Mouse (Mus musculus) lung, embryonic 15.5 days (tissue): ENCODE results near the gene Ndufa4l2. TPM values are rescaled to one million over a fixed set of nuclear protein-coding genes. Genes with fewer than 3 reads are reported as not detected.
A peak's percentile ranks its signal among the peaks of the same experiment; 100 is the strongest.

Experiments used
- ATAC-seq: fragments of 200-750 bp; cut with Nextera tagmentation; 2 replicates; pipeline ENCODE4 v1.8.0; 2017; ENCODE audit warnings: moderate number of reproducible peaks, borderline replicate concordance; ENCODE audit not compliant: low FRiP score, low TSS enrichment; ENCODE audit errors: extremely low read depth
- H3K27ac ChIP-seq: fragments of 300-500 bp; sonication (generic); 2 replicates; pipeline ENCODE4 v1.5.1; 2015; ENCODE audit warnings: moderate library complexity, mild to moderate bottlenecking, inconsistent platforms
- H3K27me3 ChIP-seq: fragments of 300-500 bp; sonication (generic); 2 replicates; pipeline ENCODE4 v1.6.1; 2015; ENCODE audit warnings: inconsistent platforms
- H3K36me3 ChIP-seq: fragments of 300-500 bp; sonication (generic); 2 replicates; pipeline ENCODE4 v1.6.1; 2015; ENCODE audit warnings: inconsistent platforms
- H3K4me1 ChIP-seq: fragments of 300-500 bp; sonication (generic); 2 replicates; pipeline ENCODE4 v1.6.1; 2015; ENCODE audit warnings: inconsistent platforms
- H3K4me2 ChIP-seq: fragments of 300-500 bp; sonication (generic); 2 replicates; pipeline ENCODE4 v1.6.1; 2015; ENCODE audit warnings: inconsistent platforms, mild to moderate bottlenecking, moderate library complexity
- H3K4me3 ChIP-seq: fragments of 300-500 bp; sonication (generic); 2 replicates; pipeline ENCODE4 v1.5.1; 2015; ENCODE audit warnings: mild to moderate bottlenecking, inconsistent platforms
- H3K9ac ChIP-seq: fragments of 300-500 bp; sonication (generic); 2 replicates; pipeline ENCODE4 v1.6.1; 2015; ENCODE audit warnings: inconsistent platforms
- H3K9me3 ChIP-seq: fragments of 300-500 bp; sonication (generic); 2 replicates; pipeline ENCODE4 v1.6.1; 2016; ENCODE audit warnings: inconsistent platforms
- WGBS: fragments of 180-500 bp; shearing (Covaris S2); methylation state at CpG from one replicate; pipeline ENCODE4 v1.1.7; 2015; 5-methylcytosine and 5-hydroxymethylcytosine counted together
- polyA plus RNA-seq: library from polyadenylated mRNA; unstranded; fragments of >200 nt; fragmentation: Nextera tagmentation; extraction: Ambion mirVana; gene quantifications from 2 replicates; pipeline ENCODE4 v1.2.1, GENCODE M21; 2015

Gene Ndufa4l2
- polyA plus RNA-seq, 1 experiment from 2014 or later, result 100 TPM

DNA sequence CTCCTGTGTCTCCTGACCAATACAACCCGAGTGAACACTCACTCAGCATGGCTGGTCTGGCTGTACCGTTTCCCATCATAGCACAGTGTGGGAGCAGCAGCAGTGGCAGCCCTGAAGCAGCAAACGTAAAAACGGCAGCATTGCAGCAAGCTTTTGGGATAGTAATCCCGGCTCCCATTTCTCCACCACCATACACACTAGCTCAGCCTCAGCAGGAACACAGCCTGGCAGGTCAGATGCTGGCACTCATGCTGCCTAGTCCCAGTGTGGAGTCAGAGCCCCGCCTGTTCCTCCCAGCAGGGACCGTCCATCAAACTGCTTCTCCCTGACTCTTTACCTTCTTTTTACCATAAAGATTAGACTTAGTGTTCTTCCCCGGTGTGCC lies 23.6 kb upstream of the Ndufa4l2 start:
- H3K4me1 ChIP-seq, result no peaks in the 10 kb centered on the region
- H3K4me2 ChIP-seq, result no peak overlapping the region
- no peak overlapping the region for H3K27ac ChIP-seq
- no peak for ATAC-seq
- no peaks in the 10 kb centered on the region for H3K9me3 ChIP-seq
- WGBS, result 78% methylated on average over 8 of the region's 8 CpGs
- no peak overlapping the region for H3K9ac ChIP-seq
- H3K36me3 ChIP-seq, result peaks cover 64% of the 10 kb centered on the region
- no peak overlapping the region for H3K4me3 ChIP-seq
- H3K27me3 ChIP-seq, result no peaks in the 10 kb centered on the region

DNA sequence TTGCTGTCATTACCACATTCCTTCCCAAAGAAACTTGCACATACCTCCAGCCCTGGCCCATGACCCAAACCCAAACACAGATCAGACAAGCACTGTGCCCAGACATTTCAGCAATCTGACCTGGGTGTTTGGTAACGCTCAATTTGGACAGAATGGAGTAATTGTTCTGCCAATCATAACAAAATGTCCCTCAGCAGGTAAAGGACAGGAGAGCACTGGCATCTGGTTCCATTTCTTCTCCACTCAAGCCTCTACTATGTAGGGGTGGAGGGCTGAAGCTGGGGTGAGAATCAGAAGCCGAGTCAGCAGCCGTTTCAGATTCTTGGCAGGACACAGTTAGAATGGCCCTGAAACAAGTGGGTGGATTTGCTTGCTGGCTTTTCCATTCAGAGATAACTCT lies 22.6 kb upstream of the Ndufa4l2 start:
- WGBS, result 73% methylated on average over 3 of the region's 3 CpGs
- ATAC-seq, result no peak
- no peaks in the 10 kb centered on the region for H3K9me3 ChIP-seq
- no peaks in the 10 kb centered on the region for H3K4me1 ChIP-seq
- H3K27ac ChIP-seq, result no peak overlapping the region
- H3K9ac ChIP-seq, result no peak overlapping the region
- H3K27me3 ChIP-seq, result no peaks in the 10 kb centered on the region
- no peak overlapping the region for H3K4me2 ChIP-seq
- peaks cover 66% of the 10 kb centered on the region for H3K36me3 ChIP-seq
- no peak overlapping the region for H3K4me3 ChIP-seq

GRCm38 (mm10) chr10:127496156-127496555 lies 18.6 kb upstream of the Ndufa4l2 start:
- Histone ChIP-seq H3K9me3 (no peaks in the 10 kb centered on the region), H3K9ac (no peak overlapping the region), H3K27ac (no peak overlapping the region), H3K27me3 (no peaks in the 10 kb centered on the region), H3K4me2 (no peak overlapping the region), H3K4me1 (no peaks in the 10 kb centered on the region), H3K4me3 (no peak overlapping the region), H3K36me3 (peaks cover 78% of the 10 kb centered on the region)
- 93% methylated on average over 3 of the region's 3 CpGs for WGBS
- no peak for ATAC-seq

DNA sequence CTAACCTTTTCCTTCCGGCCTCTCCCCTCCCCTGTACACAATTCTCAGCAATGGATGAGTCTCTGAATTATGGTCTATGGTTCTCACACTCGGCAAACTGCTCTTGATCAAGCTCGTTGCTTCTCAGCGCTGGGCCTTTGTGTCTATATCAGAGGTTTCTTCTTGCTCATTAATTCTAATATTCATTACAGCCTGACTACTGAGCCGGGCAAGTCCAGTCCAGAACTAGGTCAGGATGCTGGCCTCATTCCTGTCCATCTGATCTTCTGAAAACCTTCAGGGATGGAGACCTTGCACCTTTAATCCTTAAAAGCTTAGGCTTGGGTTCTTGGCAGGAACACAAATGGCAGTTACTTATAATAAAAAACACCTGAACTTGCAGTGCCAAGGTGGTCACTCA lies 15.3 kb upstream of the Ndufa4l2 start:
- no peak overlapping the region for H3K4me2 ChIP-seq
- no peak overlapping the region for H3K27ac ChIP-seq
- H3K4me1 ChIP-seq, result no peaks in the 10 kb centered on the region
- no peak overlapping the region for H3K4me3 ChIP-seq
- peaks cover 52% of the 10 kb centered on the region for H3K36me3 ChIP-seq
- H3K27me3 ChIP-seq, result no peaks in the 10 kb centered on the region
- H3K9me3 ChIP-seq, result no peaks in the 10 kb centered on the region
- ATAC-seq, result no peak
- no peak overlapping the region for H3K9ac ChIP-seq
- WGBS, result 80% methylated on average over 5 of the region's 5 CpGs

DNA sequence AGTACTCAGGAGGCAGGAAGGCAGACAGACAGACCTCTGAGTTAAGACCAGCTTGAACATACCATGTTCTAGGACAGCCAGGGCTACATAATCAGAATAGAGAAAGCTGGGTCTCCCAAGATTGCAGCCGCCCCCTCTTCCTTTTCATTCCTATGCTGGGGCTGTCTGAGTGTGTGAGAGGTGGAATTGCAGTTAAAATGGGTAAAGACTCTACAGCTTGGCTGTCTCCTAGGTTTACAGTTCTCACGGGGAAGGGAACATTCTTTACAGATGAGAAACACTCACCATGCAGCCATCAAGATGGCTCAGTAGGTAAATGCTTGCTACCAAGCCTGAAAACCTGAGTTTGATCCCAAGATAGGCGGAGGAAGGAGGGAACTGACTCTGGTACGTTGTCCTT lies 14.7 kb upstream of the Ndufa4l2 start:
- Histone ChIP-seq H3K4me3 (no peak overlapping the region), H3K27me3 (no peaks in the 10 kb centered on the region), H3K9ac (no peak overlapping the region), H3K9me3 (no peaks in the 10 kb centered on the region), H3K27ac (no peak overlapping the region), H3K36me3 (peaks cover 47% of the 10 kb centered on the region), H3K4me2 (no peak overlapping the region), H3K4me1 (no peaks in the 10 kb centered on the region)
- WGBS, result 77% methylated on average over 4 of the region's 4 CpGs
- ATAC-seq, result no peak

- ATAC-seq, result peak; percentile 15; the same call in 1 of the 2 replicates
- Histone ChIP-seq H3K9ac (no peak within 1 kb of the TSS), H3K27me3 (no peaks in the 10 kb centered on the region), H3K4me2 (no peak within 1 kb of the TSS), H3K27ac (no peak within 1 kb of the TSS), H3K4me1 (no peaks in the 10 kb centered on the region), H3K4me3 (no peak within 1 kb of the TSS), H3K36me3 (peaks cover 37% of the 10 kb centered on the region), H3K9me3 (no peaks in the 10 kb centered on the region)
- WGBS, result 57% methylated on average over 13 of the region's 13 CpGs
These were observed 13.6 kb upstream of the Ndufa4l2 start, which contains the start of gene Stac3 for GRCm38 (mm10) chr10:127500894-127501893. Gene Stac3, plus strand, starts transcription at chr10:127501686.

- H3K36me3 ChIP-seq, result no peaks in the 10 kb centered on the region
- H3K4me3 ChIP-seq, result peak overlapping the region; percentile 37; the same call in 1 of the 2 replicates
- no peak overlapping the region for H3K27ac ChIP-seq
- H3K4me1 ChIP-seq, result peaks cover 39% of the 10 kb centered on the region
- peaks cover 63% of the 10 kb centered on the region for H3K27me3 ChIP-seq
- no peaks in the 10 kb centered on the region for H3K9me3 ChIP-seq
- peak overlapping the region; percentile 69 for H3K4me2 ChIP-seq
- ATAC-seq, result no peak
- 4% methylated on average over 15 of the region's 15 CpGs for WGBS
- H3K9ac ChIP-seq, result no peak overlapping the region
These were observed 6.5 kb upstream of the Ndufa4l2 start for GRCm38 (mm10) chr10:127508239-127508638.

DNA sequence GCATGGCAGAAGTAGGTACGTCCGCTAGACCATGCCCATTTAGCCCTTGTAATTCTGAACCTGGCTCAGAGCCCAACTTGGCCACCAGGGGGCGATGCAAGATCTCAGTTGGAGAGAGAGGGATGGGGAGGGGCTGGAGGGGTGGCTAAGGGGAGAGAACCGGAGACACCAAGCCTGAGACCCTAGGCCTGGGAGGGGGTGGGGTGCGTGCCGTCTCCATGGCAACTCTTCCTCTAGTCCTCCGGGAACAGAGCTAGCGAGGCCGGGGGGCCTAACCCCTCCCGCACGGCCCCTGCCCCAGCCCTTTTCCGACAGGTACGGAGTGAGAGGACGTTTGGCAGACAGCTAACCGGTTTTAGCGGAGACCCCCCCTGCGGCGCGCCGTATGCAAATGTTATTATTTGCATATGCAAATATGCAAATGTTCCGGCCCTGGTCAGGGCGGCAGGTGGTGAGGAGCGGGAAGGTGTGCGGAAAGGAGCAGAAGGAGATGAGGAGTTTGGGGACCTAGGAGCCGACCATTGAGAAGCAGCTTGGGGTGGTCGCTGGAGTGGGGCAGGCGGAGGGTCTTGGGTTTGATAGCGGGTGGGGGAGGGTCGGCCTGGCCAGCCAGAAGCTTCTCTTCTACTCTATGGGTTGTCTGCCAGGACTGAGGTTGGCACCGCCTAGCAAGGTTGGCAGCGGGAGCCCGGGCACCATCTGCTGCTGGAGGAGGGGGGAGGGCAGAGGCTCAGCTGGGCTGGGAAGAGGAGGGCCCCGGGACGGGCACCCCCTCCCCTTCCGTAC lies 5.5 kb upstream of the Ndufa4l2 start:
- Histone ChIP-seq H3K4me1 (peaks cover 50% of the 10 kb centered on the region), H3K27ac (no peak overlapping the region), H3K36me3 (no peaks in the 10 kb centered on the region), H3K27me3 (peaks cover 73% of the 10 kb centered on the region), H3K9ac (no peak overlapping the region), H3K4me2 (peak overlapping the region; percentile 69), H3K9me3 (no peaks in the 10 kb centered on the region), H3K4me3 (peak overlapping the region; percentile 37)
- WGBS, result 1% methylated on average over 35 of the region's 35 CpGs
- ATAC-seq, result peak; percentile 42; the same call in 1 of the 2 replicates

DNA sequence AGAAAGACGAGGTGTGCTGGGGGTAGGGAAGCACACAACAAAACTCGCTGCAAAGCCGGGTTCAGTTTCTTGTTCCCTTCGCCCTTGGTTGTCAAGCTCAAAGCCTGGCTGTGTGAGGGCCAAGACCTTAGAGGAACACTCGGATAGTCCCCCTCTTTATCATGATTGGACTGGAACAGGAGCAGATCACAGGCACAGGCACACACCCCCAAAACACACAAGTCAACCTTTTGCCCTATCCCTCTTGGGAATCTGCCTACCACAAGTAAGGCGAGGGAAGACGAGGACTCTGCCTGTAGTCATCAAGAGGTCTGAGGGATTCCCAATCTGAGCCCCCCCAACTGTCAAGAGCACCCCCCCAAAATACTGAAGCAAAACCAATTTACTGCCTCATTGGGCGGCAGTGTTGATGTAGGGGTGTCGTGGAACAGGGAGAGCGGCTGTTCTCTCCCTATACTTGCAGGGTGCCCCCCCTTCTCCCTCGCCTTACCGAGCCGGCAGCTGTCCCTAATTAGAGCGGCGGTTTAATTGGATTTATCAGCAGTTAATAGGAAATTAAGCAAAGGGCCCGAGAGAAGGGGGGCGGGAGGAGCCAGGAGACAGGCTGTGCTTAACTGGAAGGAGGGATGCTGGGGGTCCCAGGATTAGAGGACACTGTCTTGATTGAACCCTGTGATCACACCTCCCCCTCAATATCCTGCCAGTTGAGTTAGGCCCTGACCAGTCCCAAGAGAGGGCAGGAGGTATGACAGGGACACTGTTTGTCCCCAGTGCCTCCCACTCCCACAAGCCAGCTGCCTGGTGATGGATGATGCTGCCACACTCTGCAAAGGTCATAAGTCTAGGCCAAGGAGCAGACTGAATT lies 4.7 kb upstream of the Ndufa4l2 start:
- H3K4me2 ChIP-seq, result peak overlapping the region; percentile 69
- no peak overlapping the region for H3K9ac ChIP-seq
- H3K9me3 ChIP-seq, result no peaks in the 10 kb centered on the region
- no peaks in the 10 kb centered on the region for H3K36me3 ChIP-seq
- WGBS, result 20% methylated on average over 17 of the region's 17 CpGs
- H3K27me3 ChIP-seq, result peaks cover 81% of the 10 kb centered on the region
- H3K4me3 ChIP-seq, result peak overlapping the region; percentile 37
- peaks cover 58% of the 10 kb centered on the region for H3K4me1 ChIP-seq
- H3K27ac ChIP-seq, result no peak overlapping the region
- ATAC-seq, result no peak

DNA sequence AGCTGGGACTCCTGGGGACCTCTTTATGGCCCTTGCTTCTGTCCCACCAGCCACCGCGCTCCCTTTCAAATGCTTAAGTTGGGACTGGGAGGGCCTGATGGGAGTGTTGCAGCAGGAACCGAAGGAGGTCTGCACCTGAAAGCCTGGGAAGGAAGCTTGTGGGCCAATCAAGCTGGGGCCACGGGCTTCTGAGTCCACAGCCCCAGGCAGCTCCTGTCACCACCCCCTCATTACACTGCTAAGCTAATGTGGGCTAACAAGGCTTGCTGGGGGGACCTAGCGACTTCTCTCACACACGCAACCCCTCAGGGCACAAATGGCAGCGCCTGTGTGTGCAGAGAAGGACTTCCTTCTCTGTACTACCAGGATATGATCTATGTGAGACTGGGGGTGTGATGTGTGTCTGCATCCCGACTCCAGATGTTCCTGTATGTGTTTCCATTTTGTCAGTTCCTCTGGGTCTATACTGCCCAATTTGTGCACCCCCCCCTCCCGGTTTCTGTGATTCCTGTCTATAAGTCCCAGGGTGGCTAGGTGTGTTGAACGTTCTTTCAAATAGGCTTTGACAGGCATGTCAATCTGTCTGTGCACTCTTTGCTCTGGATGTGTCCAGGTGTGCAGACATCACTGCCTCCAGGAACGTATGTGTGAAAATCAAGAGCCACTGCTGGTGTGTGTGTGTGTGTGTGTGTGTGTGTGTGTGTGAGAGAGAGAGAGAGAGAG lies 3.7 kb upstream of the Ndufa4l2 start:
- peak overlapping the region; percentile 48 for H3K4me3 ChIP-seq
- H3K36me3 ChIP-seq, result no peaks in the 10 kb centered on the region
- no peak overlapping the region for H3K9ac ChIP-seq
- peak overlapping the region; percentile 94 for H3K4me2 ChIP-seq
- no peak for ATAC-seq
- no peak overlapping the region for H3K27ac ChIP-seq
- H3K27me3 ChIP-seq, result peaks cover 91% of the 10 kb centered on the region
- H3K9me3 ChIP-seq, result no peaks in the 10 kb centered on the region
- H3K4me1 ChIP-seq, result peaks cover 68% of the 10 kb centered on the region
- WGBS, result 10% methylated on average over 11 of the region's 11 CpGs
